Mouse (Mus musculus) heart, postnatal 0 days (tissue): Measurements from ENCODE around the gene Kctd17.

Experiments used
- CTCF ChIP-seq: IDR thresholded peaks from 2 replicates; pipeline ENCODE4 v1.5.1; 2016; ENCODE audit warnings: antibody characterized with exemption, control low read depth, low read depth
- EP300 ChIP-seq: IDR thresholded peaks from 2 replicates; pipeline ENCODE4 v1.6.1; 2016; ENCODE audit warnings: antibody characterized with exemption, low read depth

DNA sequence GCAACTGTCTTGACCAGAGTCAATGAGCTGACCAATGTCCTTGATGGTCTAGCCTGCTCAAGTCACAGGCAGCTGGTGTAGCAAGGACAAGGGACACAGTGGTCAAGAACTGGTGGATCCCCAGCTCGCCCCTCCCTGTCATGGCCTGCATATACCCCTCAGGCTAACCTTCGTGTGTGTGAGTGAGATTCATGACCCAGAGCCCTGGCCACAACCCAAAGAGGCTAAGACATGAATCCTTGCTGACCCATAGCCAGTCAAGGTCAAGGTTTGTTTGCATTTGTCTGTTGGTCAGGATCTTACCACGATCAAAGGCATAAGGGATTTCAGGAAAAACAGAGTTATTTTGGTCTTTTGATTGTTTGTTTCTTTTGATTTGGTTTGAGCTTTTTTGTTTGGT, 54.2 kb downstream of the Kctd17 start:
- TF ChIP-seq CTCF (no peak), EP300 (no peak)
